Mouse (Mus musculus): Measurements from ENCODE around the gene Fn1. TPM values are rescaled to one million over a fixed set of nuclear protein-coding genes. Genes with fewer than 3 reads are reported as not detected.

Gene Fn1
- polyA plus RNA-seq (2015; fragmentation: Nextera tagmentation; extraction: Ambion mirVana): 183 and 217 TPM in 2 replicates

- H3K36me3 ChIP-seq (ENCODE audit: control insufficient read depth, insufficient read depth, low read length): no peaks in the 10 kb centered on the region
- peak within 1 kb of the TSS; percentile 71 for H3K4me2 ChIP-seq (ENCODE audit: low read depth, low read length)
- H3K4me3 ChIP-seq (replicated peaks; ENCODE audit: low read length): peak within 1 kb of the TSS; percentile 75
- ATAC-seq (ENCODE audit: insufficient read depth, low FRiP score): peak; percentile 95
- no peaks in the 10 kb centered on the region for H3K9me3 ChIP-seq (replicated peaks; ENCODE audit: control insufficient read depth, low read length)
- peaks cover 8% of the 10 kb centered on the region; the same call in 1 of the 2 replicates for H3K4me1 ChIP-seq (ENCODE audit: control insufficient read depth, insufficient read depth, low read length)
- peak within 1 kb of the TSS; percentile 82 for H3K9ac ChIP-seq (ENCODE audit: low read length)
- WGBS: under 1% methylated on average over 63 of the region's 63 CpGs
- H3K27ac ChIP-seq (ENCODE audit: low read length): peak within 1 kb of the TSS; percentile 91
- H3K27me3 ChIP-seq (ENCODE audit: control insufficient read depth, insufficient read depth, low read length): no peaks in the 10 kb centered on the region
These were observed at the start of gene Fn1 for GRCm38 (mm10) chr1:71652551-71653399. Gene Fn1, minus strand, starts transcription at chr1:71653200.

GRCm38 (mm10) chr1:71696093-71696492 lies 43.1 kb upstream of the Fn1 start:
- Histone ChIP-seq H3K9me3 (replicated peaks; ENCODE audit: control insufficient read depth, low read length) (no peaks in the 10 kb centered on the region), H3K27me3 (ENCODE audit: control insufficient read depth, insufficient read depth, low read length) (no peaks in the 10 kb centered on the region), H3K27ac (ENCODE audit: low read length) (no peak overlapping the region), H3K36me3 (ENCODE audit: control insufficient read depth, insufficient read depth, low read length) (no peaks in the 10 kb centered on the region), H3K4me2 (ENCODE audit: low read depth, low read length) (no peak overlapping the region), H3K9ac (ENCODE audit: low read length) (no peak overlapping the region), H3K4me1 (ENCODE audit: control insufficient read depth, insufficient read depth, low read length) (peaks cover 4% of the 10 kb centered on the region; the same call in 1 of the 2 replicates), H3K4me3 (replicated peaks; ENCODE audit: low read length) (no peak overlapping the region)
- no peak for ATAC-seq (ENCODE audit: insufficient read depth, low FRiP score)
- 69% methylated on average over 3 of the region's 3 CpGs for WGBS

- no peak overlapping the region for H3K27ac ChIP-seq (ENCODE audit: low read length)
These were observed 38.7 kb upstream of the Fn1 start for GRCm38 (mm10) chr1:71691472-71692277.

GRCm38 (mm10) chr1:71688926-71689303 lies 35.9 kb upstream of the Fn1 start:
- Histone ChIP-seq H3K27ac (ENCODE audit: low read length) (no peak overlapping the region), H3K4me2 (ENCODE audit: low read depth, low read length) (no peak overlapping the region), H3K9me3 (replicated peaks; ENCODE audit: control insufficient read depth, low read length) (no peaks in the 10 kb centered on the region), H3K4me3 (replicated peaks; ENCODE audit: low read length) (no peak overlapping the region), H3K4me1 (ENCODE audit: control insufficient read depth, insufficient read depth, low read length) (peaks cover 7% of the 10 kb centered on the region; the same call in 1 of the 2 replicates), H3K9ac (ENCODE audit: low read length) (no peak overlapping the region), H3K36me3 (ENCODE audit: control insufficient read depth, insufficient read depth, low read length) (no peaks in the 10 kb centered on the region), H3K27me3 (ENCODE audit: control insufficient read depth, insufficient read depth, low read length) (no peaks in the 10 kb centered on the region)
- 72% methylated on average over 5 of the region's 5 CpGs for WGBS
- no peak for ATAC-seq (ENCODE audit: insufficient read depth, low FRiP score)

More at GRCm38 (mm10) chr1:71691472-71692277, 38.7 kb upstream of the Fn1 start:
- ATAC-seq (ENCODE audit: insufficient read depth, low FRiP score): no peak
- H3K4me1 ChIP-seq (ENCODE audit: control insufficient read depth, insufficient read depth, low read length): peaks cover 4% of the 10 kb centered on the region; the same call in 1 of the 2 replicates
- no peak overlapping the region for H3K4me3 ChIP-seq (replicated peaks; ENCODE audit: low read length)
- 45% methylated on average over 8 of the region's 8 CpGs for WGBS
- no peaks in the 10 kb centered on the region for H3K9me3 ChIP-seq (replicated peaks; ENCODE audit: control insufficient read depth, low read length)
- H3K27me3 ChIP-seq (ENCODE audit: control insufficient read depth, insufficient read depth, low read length): no peaks in the 10 kb centered on the region
- no peaks in the 10 kb centered on the region for H3K36me3 ChIP-seq (ENCODE audit: control insufficient read depth, insufficient read depth, low read length)
- H3K4me2 ChIP-seq (ENCODE audit: low read depth, low read length): no peak overlapping the region
- H3K9ac ChIP-seq (ENCODE audit: low read length): no peak overlapping the region

GRCm38 (mm10) chr1:71688272-71688925 lies 35.4 kb upstream of the Fn1 start:
- Histone ChIP-seq H3K36me3 (ENCODE audit: control insufficient read depth, insufficient read depth, low read length) (no peaks in the 10 kb centered on the region), H3K9me3 (replicated peaks; ENCODE audit: control insufficient read depth, low read length) (no peaks in the 10 kb centered on the region), H3K4me1 (ENCODE audit: control insufficient read depth, insufficient read depth, low read length) (peaks cover 7% of the 10 kb centered on the region; the same call in 1 of the 2 replicates), H3K4me3 (replicated peaks; ENCODE audit: low read length) (no peak overlapping the region), H3K9ac (ENCODE audit: low read length) (no peak overlapping the region), H3K27ac (ENCODE audit: low read length) (no peak overlapping the region), H3K27me3 (ENCODE audit: control insufficient read depth, insufficient read depth, low read length) (no peaks in the 10 kb centered on the region), H3K4me2 (ENCODE audit: low read depth, low read length) (no peak overlapping the region)
- 87% methylated on average over 3 of the region's 3 CpGs for WGBS
- no peak for ATAC-seq (ENCODE audit: insufficient read depth, low FRiP score)

GRCm38 (mm10) chr1:71686791-71687190 lies 33.8 kb upstream of the Fn1 start:
- WGBS: 61% methylated on average over 5 of the region's 5 CpGs
- H3K4me1 ChIP-seq (ENCODE audit: control insufficient read depth, insufficient read depth, low read length): peaks cover 5% of the 10 kb centered on the region; the same call in 1 of the 2 replicates
- no peak overlapping the region for H3K4me3 ChIP-seq (replicated peaks; ENCODE audit: low read length)
- no peaks in the 10 kb centered on the region for H3K36me3 ChIP-seq (ENCODE audit: control insufficient read depth, insufficient read depth, low read length)
- H3K27ac ChIP-seq (ENCODE audit: low read length): no peak overlapping the region
- H3K4me2 ChIP-seq (ENCODE audit: low read depth, low read length): no peak overlapping the region
- H3K9me3 ChIP-seq (replicated peaks; ENCODE audit: control insufficient read depth, low read length): no peaks in the 10 kb centered on the region
- ATAC-seq (ENCODE audit: insufficient read depth, low FRiP score): no peak
- no peaks in the 10 kb centered on the region for H3K27me3 ChIP-seq (ENCODE audit: control insufficient read depth, insufficient read depth, low read length)
- no peak overlapping the region for H3K9ac ChIP-seq (ENCODE audit: low read length)

GRCm38 (mm10) chr1:71683736-71684135 lies 30.7 kb upstream of the Fn1 start:
- WGBS: 39% methylated on average over 6 of the region's 6 CpGs
- no peak for ATAC-seq (ENCODE audit: insufficient read depth, low FRiP score)
- no peaks in the 10 kb centered on the region for H3K9me3 ChIP-seq (replicated peaks; ENCODE audit: control insufficient read depth, low read length)

GRCm38 (mm10) chr1:71682194-71682715 lies 29.3 kb upstream of the Fn1 start:
- no peaks in the 10 kb centered on the region for H3K36me3 ChIP-seq (ENCODE audit: control insufficient read depth, insufficient read depth, low read length)
- no peak overlapping the region for H3K27ac ChIP-seq (ENCODE audit: low read length)
- H3K4me1 ChIP-seq (ENCODE audit: control insufficient read depth, insufficient read depth, low read length): peaks cover 8% of the 10 kb centered on the region; the same call in 1 of the 2 replicates
- H3K4me3 ChIP-seq (replicated peaks; ENCODE audit: low read length): no peak overlapping the region
- WGBS: 41% methylated on average over 5 of the region's 5 CpGs
- H3K4me2 ChIP-seq (ENCODE audit: low read depth, low read length): no peak overlapping the region
- no peaks in the 10 kb centered on the region for H3K27me3 ChIP-seq (ENCODE audit: control insufficient read depth, insufficient read depth, low read length)
- H3K9me3 ChIP-seq (replicated peaks; ENCODE audit: control insufficient read depth, low read length): no peaks in the 10 kb centered on the region
- ATAC-seq (ENCODE audit: insufficient read depth, low FRiP score): no peak
- no peak overlapping the region for H3K9ac ChIP-seq (ENCODE audit: low read length)

More at GRCm38 (mm10) chr1:71683736-71684135, 30.7 kb upstream of the Fn1 start:
- H3K27me3 ChIP-seq (ENCODE audit: control insufficient read depth, insufficient read depth, low read length): no peaks in the 10 kb centered on the region
- H3K27ac ChIP-seq (ENCODE audit: low read length): no peak overlapping the region
- no peak overlapping the region for H3K4me2 ChIP-seq (ENCODE audit: low read depth, low read length)
- H3K36me3 ChIP-seq (ENCODE audit: control insufficient read depth, insufficient read depth, low read length): no peaks in the 10 kb centered on the region
- H3K4me1 ChIP-seq (ENCODE audit: control insufficient read depth, insufficient read depth, low read length): peaks cover 8% of the 10 kb centered on the region; the same call in 1 of the 2 replicates
- no peak overlapping the region for H3K9ac ChIP-seq (ENCODE audit: low read length)
- no peak overlapping the region for H3K4me3 ChIP-seq (replicated peaks; ENCODE audit: low read length)
